Mouse (Mus musculus): Measurements from ENCODE around the gene Ckmt2. TPM values are rescaled to one million over a fixed set of nuclear protein-coding genes. Genes with fewer than 3 reads are reported as not detected.

Gene Ckmt2
- not detected in 2 replicates for polyA plus RNA-seq (2014; fragmentation: Nextera tagmentation; extraction: Ambion mirVana)

DNA sequence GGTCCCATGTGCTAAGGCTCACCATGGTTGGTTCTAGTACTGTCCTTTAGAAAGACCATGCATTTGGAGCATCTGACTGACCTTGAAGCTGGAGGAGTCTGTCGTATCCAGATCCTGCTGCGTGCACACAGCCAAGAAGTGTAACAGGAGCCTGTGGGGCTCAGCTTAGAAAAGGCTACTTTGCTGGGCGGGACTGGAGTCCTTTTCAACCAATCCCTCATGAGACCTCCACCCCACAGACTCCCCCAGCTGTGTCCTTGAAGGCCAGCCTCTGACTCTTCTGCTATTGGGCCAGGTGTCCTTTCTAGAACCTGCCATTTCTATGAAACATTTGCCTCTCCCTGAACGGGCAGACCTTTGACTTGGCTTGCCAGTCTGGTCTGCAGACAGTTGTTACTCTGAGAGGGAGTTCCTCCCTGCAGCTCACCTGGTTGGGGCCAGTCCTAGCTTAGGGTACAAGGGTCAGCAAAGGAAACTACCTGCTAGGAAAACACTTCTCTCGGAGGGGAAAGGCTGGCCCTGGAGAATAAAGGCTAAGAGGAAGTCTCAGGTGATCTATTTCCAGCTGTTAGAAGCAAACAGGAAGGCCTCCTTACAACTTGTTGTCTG lies at the start of gene Ckmt2:
TSS of gene Ckmt2 (minus strand) at position 145 of the 609 bp plus-strand sequence.
- Histone ChIP-seq H3K4me2 (ENCODE audit: low read length) (no peak within 1 kb of the TSS), H3K36me3 (ENCODE audit: control insufficient read depth, insufficient read depth, low read length) (no peaks in the 10 kb centered on the region), H3K9ac (replicated peaks; ENCODE audit: low read length) (no peak within 1 kb of the TSS), H3K4me1 (ENCODE audit: control insufficient read depth, insufficient read depth, low read length) (no peaks in the 10 kb centered on the region), H3K9me3 (ENCODE audit: control insufficient read depth, low read length) (no peaks in the 10 kb centered on the region), H3K27me3 (ENCODE audit: control insufficient read depth, insufficient read depth, low read length) (no peaks in the 10 kb centered on the region), H3K4me3 (replicated peaks; ENCODE audit: low read depth, low read length) (no peak within 1 kb of the TSS), H3K27ac (replicated peaks; ENCODE audit: low read depth, low read length) (no peak within 1 kb of the TSS)
- ATAC-seq (ENCODE audit: low FRiP score, low TSS enrichment) = no peak
- DNase-seq = no peak
- WGBS = 72% methylated on average over 5 of the region's 5 CpGs

DNA sequence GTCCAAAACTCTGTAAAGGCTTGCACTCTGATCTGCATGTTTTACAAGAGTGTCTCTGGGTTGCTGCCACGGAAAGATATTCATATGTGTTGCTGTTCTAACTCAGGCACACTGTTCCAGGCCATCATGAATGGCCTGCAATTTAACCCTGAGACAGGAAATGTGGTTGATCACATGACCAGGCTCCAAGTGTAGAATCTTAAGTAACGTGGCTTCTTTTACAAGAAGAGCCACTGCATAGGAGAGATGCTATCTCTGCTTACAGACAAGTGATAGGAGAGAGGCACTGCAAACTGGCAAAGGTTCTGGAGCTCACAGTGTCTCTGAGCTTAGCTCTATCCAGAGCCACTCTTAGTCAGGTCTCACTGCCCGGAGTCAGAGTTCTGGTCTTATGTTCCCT lies 44.3 kb upstream of the Ckmt2 start:
- no peak for ATAC-seq (ENCODE audit: low FRiP score, low TSS enrichment)
- 81% methylated on average over 3 of the region's 3 CpGs for WGBS

DNA sequence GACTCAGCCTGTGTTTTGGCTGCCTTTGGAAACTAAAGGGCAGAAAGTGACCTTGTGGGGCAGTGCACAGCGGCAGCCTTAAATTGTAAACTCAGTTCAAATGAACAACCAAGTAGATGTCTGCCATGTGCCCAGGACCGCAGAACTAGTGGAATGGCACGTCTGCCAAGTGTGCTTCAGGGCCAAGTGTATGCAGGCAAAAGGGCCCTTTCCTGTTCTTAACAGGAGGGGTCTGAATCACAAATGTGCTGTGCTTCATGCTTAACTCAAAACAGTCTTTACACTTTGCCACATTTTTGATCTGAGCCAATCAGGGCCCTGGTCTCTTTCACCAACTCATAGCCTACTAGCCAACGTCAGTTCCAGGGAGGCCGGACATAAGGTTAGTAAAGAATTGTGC lies 42.1 kb upstream of the Ckmt2 start:
- Histone ChIP-seq H3K36me3 (ENCODE audit: control insufficient read depth, insufficient read depth, low read length) (no peaks in the 10 kb centered on the region), H3K4me1 (ENCODE audit: control insufficient read depth, insufficient read depth, low read length) (peaks cover 7% of the 10 kb centered on the region; the same call in 1 of the 2 replicates), H3K9ac (replicated peaks; ENCODE audit: low read length) (no peak overlapping the region), H3K4me2 (ENCODE audit: low read length) (no peak overlapping the region), H3K4me3 (replicated peaks; ENCODE audit: low read depth, low read length) (no peak overlapping the region), H3K27ac (replicated peaks; ENCODE audit: low read depth, low read length) (no peak overlapping the region), H3K9me3 (ENCODE audit: control insufficient read depth, low read length) (no peaks in the 10 kb centered on the region), H3K27me3 (ENCODE audit: control insufficient read depth, insufficient read depth, low read length) (no peaks in the 10 kb centered on the region)
- DNase-seq (no peak), ATAC-seq (ENCODE audit: low FRiP score, low TSS enrichment) (no peak)
- WGBS = 86% methylated on average over 5 of the region's 5 CpGs

More for the DNA sequence above, 44.3 kb upstream of the Ckmt2 start:
- Histone ChIP-seq H3K36me3 (ENCODE audit: control insufficient read depth, insufficient read depth, low read length) (no peaks in the 10 kb centered on the region), H3K4me1 (ENCODE audit: control insufficient read depth, insufficient read depth, low read length) (peaks cover under 1% of the 10 kb centered on the region; the same call in 1 of the 2 replicates), H3K9ac (replicated peaks; ENCODE audit: low read length) (no peak overlapping the region), H3K27me3 (ENCODE audit: control insufficient read depth, insufficient read depth, low read length) (no peaks in the 10 kb centered on the region), H3K27ac (replicated peaks; ENCODE audit: low read depth, low read length) (no peak overlapping the region), H3K9me3 (ENCODE audit: control insufficient read depth, low read length) (no peaks in the 10 kb centered on the region), H3K4me3 (replicated peaks; ENCODE audit: low read depth, low read length) (no peak overlapping the region), H3K4me2 (ENCODE audit: low read length) (no peak overlapping the region)
- DNase-seq = no peak

DNA sequence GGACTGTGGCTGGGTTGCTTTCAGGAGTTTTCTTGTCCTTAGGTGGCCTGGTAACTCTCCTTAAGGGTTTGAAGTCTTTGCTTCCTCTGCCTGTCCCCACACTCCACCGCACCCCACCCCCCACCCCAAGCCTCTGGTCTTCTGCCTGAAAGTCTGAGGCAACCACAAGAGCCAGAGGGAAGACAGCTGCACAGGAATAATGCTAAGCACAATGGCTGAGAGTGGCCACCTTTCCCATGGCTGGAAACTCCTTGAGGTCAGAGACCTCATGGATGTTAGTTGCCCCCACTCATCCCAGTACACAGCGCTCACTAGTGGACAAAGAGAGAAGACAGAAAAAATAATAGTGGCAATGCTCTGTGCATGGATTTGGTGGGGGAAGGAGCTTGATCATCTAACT lies 41.1 kb upstream of the Ckmt2 start:
- WGBS = 85% methylated on average over 2 of the region's 2 CpGs
- H3K9ac ChIP-seq (replicated peaks; ENCODE audit: low read length) = no peak overlapping the region

DNA sequence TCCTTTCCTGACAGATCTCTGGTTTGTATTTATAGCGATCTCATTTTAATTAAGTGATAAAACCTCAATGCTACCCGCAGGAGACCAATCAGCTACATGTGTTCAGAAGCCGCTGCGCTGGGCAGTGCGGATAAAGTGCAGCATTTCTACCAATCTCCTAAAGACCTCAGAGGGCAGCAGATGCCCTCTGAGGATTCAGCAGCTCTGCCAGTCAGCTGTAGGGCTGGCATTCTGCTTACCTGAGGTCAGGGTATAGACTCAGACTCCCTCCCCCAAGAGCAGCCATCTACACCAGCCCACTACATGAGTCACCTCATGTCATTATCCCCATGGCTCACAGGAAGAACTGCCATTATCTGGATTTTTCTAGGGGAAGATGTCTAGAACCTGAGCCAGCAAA lies 39.6 kb upstream of the Ckmt2 start:
- no peaks in the 10 kb centered on the region for H3K9me3 ChIP-seq (ENCODE audit: control insufficient read depth, low read length)
- no peak overlapping the region for H3K4me2 ChIP-seq (ENCODE audit: low read length)
- no peaks in the 10 kb centered on the region for H3K27me3 ChIP-seq (ENCODE audit: control insufficient read depth, insufficient read depth, low read length)
- peaks cover 7% of the 10 kb centered on the region; the same call in 1 of the 2 replicates for H3K4me1 ChIP-seq (ENCODE audit: control insufficient read depth, insufficient read depth, low read length)
- ATAC-seq (ENCODE audit: low FRiP score, low TSS enrichment) (no peak), DNase-seq (no peak)
- 78% methylated on average over 5 of the region's 5 CpGs for WGBS
- no peak overlapping the region for H3K9ac ChIP-seq (replicated peaks; ENCODE audit: low read length)
- H3K36me3 ChIP-seq (ENCODE audit: control insufficient read depth, insufficient read depth, low read length) = no peaks in the 10 kb centered on the region
- H3K4me3 ChIP-seq (replicated peaks; ENCODE audit: low read depth, low read length) = no peak overlapping the region
- no peak overlapping the region for H3K27ac ChIP-seq (replicated peaks; ENCODE audit: low read depth, low read length)

More for the DNA sequence above, 41.1 kb upstream of the Ckmt2 start:
- no peaks in the 10 kb centered on the region for H3K9me3 ChIP-seq (ENCODE audit: control insufficient read depth, low read length)
- no peaks in the 10 kb centered on the region for H3K36me3 ChIP-seq (ENCODE audit: control insufficient read depth, insufficient read depth, low read length)
- no peak for DNase-seq
- H3K4me2 ChIP-seq (ENCODE audit: low read length) = no peak overlapping the region
- no peak overlapping the region for H3K27ac ChIP-seq (replicated peaks; ENCODE audit: low read depth, low read length)
- H3K27me3 ChIP-seq (ENCODE audit: control insufficient read depth, insufficient read depth, low read length) = no peaks in the 10 kb centered on the region
- no peak for ATAC-seq (ENCODE audit: low FRiP score, low TSS enrichment)
- peaks cover 7% of the 10 kb centered on the region; the same call in 1 of the 2 replicates for H3K4me1 ChIP-seq (ENCODE audit: control insufficient read depth, insufficient read depth, low read length)
- H3K4me3 ChIP-seq (replicated peaks; ENCODE audit: low read depth, low read length) = no peak overlapping the region

DNA sequence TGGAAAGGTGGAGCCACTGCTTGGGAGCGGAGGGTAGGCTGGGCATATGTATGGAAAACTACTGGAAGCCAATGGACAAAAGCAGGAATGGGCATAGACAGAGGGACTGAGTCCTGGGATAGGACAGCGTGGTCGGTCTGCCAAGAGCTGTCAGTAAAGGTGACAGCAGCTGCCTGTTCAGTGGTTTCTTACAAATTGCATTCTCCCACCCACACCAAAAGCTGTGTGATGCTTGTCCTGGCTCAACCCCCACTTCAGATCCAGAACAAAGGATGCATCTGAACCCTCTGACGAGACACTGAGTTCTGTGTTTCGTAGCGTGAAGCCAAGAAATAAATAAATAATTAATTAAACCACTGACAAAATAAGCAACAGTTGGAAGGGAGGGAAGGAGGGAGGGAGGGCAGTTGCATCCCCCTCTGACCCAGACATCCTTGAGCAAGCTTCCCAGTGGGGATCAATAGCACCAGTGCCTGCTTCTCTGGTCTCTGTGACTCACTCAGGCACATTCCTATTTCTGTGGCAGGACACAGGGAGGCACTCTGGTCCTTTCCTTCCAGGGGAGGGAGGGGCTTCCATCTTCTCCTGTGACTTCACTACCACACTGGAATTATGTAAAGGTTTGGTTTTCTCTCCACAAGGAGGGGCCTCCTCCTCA lies 39.0 kb upstream of the Ckmt2 start:
- WGBS = 41% methylated on average over 6 of the region's 6 CpGs
- H3K27me3 ChIP-seq (ENCODE audit: control insufficient read depth, insufficient read depth, low read length) = no peaks in the 10 kb centered on the region
- H3K27ac ChIP-seq (replicated peaks; ENCODE audit: low read depth, low read length) = no peak overlapping the region
- no peak overlapping the region for H3K9ac ChIP-seq (replicated peaks; ENCODE audit: low read length)
- H3K4me3 ChIP-seq (replicated peaks; ENCODE audit: low read depth, low read length) = no peak overlapping the region
- peak; percentile 64 for ATAC-seq (ENCODE audit: low FRiP score, low TSS enrichment)
- H3K4me2 ChIP-seq (ENCODE audit: low read length) = no peak overlapping the region
- H3K4me1 ChIP-seq (ENCODE audit: control insufficient read depth, insufficient read depth, low read length) = peaks cover 7% of the 10 kb centered on the region; the same call in 1 of the 2 replicates
- no peaks in the 10 kb centered on the region for H3K36me3 ChIP-seq (ENCODE audit: control insufficient read depth, insufficient read depth, low read length)
- H3K9me3 ChIP-seq (ENCODE audit: control insufficient read depth, low read length) = no peaks in the 10 kb centered on the region
- peak; percentile 37 for DNase-seq

DNA sequence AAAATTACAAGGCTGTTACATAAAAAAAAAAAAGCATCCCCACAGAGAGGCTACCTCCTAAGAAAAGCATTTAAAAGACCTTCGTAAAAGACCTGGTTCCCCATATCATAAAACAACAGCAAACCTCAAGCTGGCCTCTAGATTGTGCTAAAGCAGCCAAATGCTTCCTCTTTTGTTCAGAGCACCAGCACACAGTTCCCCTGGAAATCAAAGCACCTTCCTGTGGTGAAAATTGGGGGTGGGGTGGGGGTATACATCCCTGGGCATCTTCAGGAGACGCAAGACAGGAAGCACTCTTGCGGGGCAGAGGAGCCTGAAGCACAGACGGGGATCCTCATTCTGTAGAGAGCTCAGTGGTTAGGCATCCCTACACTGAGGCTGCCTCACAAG lies 38.5 kb upstream of the Ckmt2 start:
- ATAC-seq (ENCODE audit: low FRiP score, low TSS enrichment) (no peak; the same call in 1 of the 2 replicates), DNase-seq (peak; percentile 26)
- H3K9ac ChIP-seq (replicated peaks; ENCODE audit: low read length) = no peak overlapping the region
- H3K4me1 ChIP-seq (ENCODE audit: control insufficient read depth, insufficient read depth, low read length) = peaks cover 7% of the 10 kb centered on the region; the same call in 1 of the 2 replicates
- no peaks in the 10 kb centered on the region for H3K27me3 ChIP-seq (ENCODE audit: control insufficient read depth, insufficient read depth, low read length)
- no peak overlapping the region for H3K27ac ChIP-seq (replicated peaks; ENCODE audit: low read depth, low read length)
- no peak overlapping the region for H3K4me3 ChIP-seq (replicated peaks; ENCODE audit: low read depth, low read length)
- H3K9me3 ChIP-seq (ENCODE audit: control insufficient read depth, low read length) = no peaks in the 10 kb centered on the region
- H3K4me2 ChIP-seq (ENCODE audit: low read length) = no peak overlapping the region
- 28% methylated on average over 4 of the region's 4 CpGs for WGBS
- no peaks in the 10 kb centered on the region for H3K36me3 ChIP-seq (ENCODE audit: control insufficient read depth, insufficient read depth, low read length)

DNA sequence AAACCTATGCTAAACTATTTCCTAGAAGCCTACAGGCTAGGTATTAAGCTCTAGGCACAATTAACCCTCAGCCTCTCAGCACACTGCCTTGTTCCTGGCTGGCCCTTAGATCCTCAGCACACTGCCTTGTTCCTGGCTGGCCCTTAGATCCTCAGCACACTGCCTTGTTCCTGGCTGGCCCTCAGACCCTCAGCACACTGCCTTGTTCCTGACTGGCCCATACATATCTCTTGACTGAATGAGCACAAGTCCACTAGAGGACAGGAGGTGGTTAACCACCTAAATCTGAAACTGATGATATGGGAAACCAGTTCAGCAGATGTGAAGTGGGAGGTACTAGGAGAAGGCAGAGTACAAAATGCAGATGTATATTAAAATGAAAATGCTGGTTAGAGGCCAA lies 35.0 kb upstream of the Ckmt2 start:
- H3K9ac ChIP-seq (replicated peaks; ENCODE audit: low read length) = no peak overlapping the region
- no peaks in the 10 kb centered on the region for H3K9me3 ChIP-seq (ENCODE audit: control insufficient read depth, low read length)
- peaks cover 7% of the 10 kb centered on the region; the same call in 1 of the 2 replicates for H3K4me1 ChIP-seq (ENCODE audit: control insufficient read depth, insufficient read depth, low read length)
- H3K27ac ChIP-seq (replicated peaks; ENCODE audit: low read depth, low read length) = no peak overlapping the region
- no peaks in the 10 kb centered on the region for H3K36me3 ChIP-seq (ENCODE audit: control insufficient read depth, insufficient read depth, low read length)
- H3K27me3 ChIP-seq (ENCODE audit: control insufficient read depth, insufficient read depth, low read length) = no peaks in the 10 kb centered on the region
- no peak for ATAC-seq (ENCODE audit: low FRiP score, low TSS enrichment)
- no peak overlapping the region for H3K4me2 ChIP-seq (ENCODE audit: low read length)
- no peak for DNase-seq
- no peak overlapping the region for H3K4me3 ChIP-seq (replicated peaks; ENCODE audit: low read depth, low read length)

DNA sequence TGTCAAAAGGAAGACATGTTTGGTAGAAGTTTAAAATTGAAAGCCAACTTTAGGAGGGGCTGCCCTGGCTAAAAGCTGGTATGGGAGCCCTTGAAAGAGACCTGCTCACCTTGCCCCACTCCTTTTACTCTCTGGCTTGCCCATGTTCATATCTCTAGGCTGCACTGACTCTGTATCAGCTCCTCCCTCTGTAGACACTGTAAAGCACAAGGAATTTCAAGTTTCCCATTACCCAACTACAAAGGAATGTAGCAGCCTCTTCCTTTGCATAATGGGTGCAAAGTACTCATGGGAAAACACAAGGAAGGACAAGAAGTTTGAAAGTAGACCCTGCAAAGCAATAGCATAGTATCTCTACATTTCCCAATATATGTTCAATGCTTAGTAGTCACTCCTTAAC lies 34.5 kb upstream of the Ckmt2 start:
- Histone ChIP-seq H3K9ac (replicated peaks; ENCODE audit: low read length) (no peak overlapping the region), H3K27ac (replicated peaks; ENCODE audit: low read depth, low read length) (no peak overlapping the region), H3K9me3 (ENCODE audit: control insufficient read depth, low read length) (no peaks in the 10 kb centered on the region), H3K27me3 (ENCODE audit: control insufficient read depth, insufficient read depth, low read length) (no peaks in the 10 kb centered on the region), H3K4me3 (replicated peaks; ENCODE audit: low read depth, low read length) (no peak overlapping the region), H3K4me2 (ENCODE audit: low read length) (no peak overlapping the region), H3K36me3 (ENCODE audit: control insufficient read depth, insufficient read depth, low read length) (no peaks in the 10 kb centered on the region), H3K4me1 (ENCODE audit: control insufficient read depth, insufficient read depth, low read length) (peaks cover 7% of the 10 kb centered on the region; the same call in 1 of the 2 replicates)
- ATAC-seq (ENCODE audit: low FRiP score, low TSS enrichment) (no peak), DNase-seq (no peak)

Measured in midbrain, embryonic 14.5 days (tissue).